Mouse (Mus musculus) liver (tissue): Measurements from ENCODE around the gene Fbxw8.

Experiments
- DNase-seq: peaks from one replicate; pipeline ENCODE4 v3.0.0-alpha.2; 2020; ENCODE audit warnings: mixed read lengths

The Fbxw8 gene

GRCm38 (mm10) chr5:118099870-118100478, 55.3 kb downstream of the Fbxw8 start:
- no peak for DNase-seq

- no peak for DNase-seq
Measured at GRCm38 (mm10) chr5:118099069-118099869, 56.0 kb downstream of the Fbxw8 start.

- no peak for DNase-seq
Measured at GRCm38 (mm10) chr5:118096317-118096716, 58.9 kb downstream of the Fbxw8 start.

GRCm38 (mm10) chr5:118095849-118096248, 59.4 kb downstream of the Fbxw8 start:
- DNase-seq = no peak

GRCm38 (mm10) chr5:118095433-118095832, 59.8 kb downstream of the Fbxw8 start:
- no peak for DNase-seq

GRCm38 (mm10) chr5:118093321-118094035, 61.8 kb downstream of the Fbxw8 start:
- no peak for DNase-seq

- DNase-seq = peak; percentile 57
Measured at GRCm38 (mm10) chr5:118090837-118091236, 64.4 kb downstream of the Fbxw8 start.

GRCm38 (mm10) chr5:118090101-118090500, 65.2 kb downstream of the Fbxw8 start:
- DNase-seq = no peak

- DNase-seq = no peak
Measured at GRCm38 (mm10) chr5:118089102-118089501, 66.2 kb downstream of the Fbxw8 start.

- DNase-seq = no peak
Measured at GRCm38 (mm10) chr5:118086956-118087355, 68.3 kb downstream of the Fbxw8 start.

GRCm38 (mm10) chr5:118085313-118085712, 70.0 kb downstream of the Fbxw8 start:
- no peak for DNase-seq

- DNase-seq = no peak
Measured at GRCm38 (mm10) chr5:118084171-118084727, 71.0 kb downstream of the Fbxw8 start.

GRCm38 (mm10) chr5:118083060-118083638, 72.1 kb downstream of the Fbxw8 start:
- no peak for DNase-seq

GRCm38 (mm10) chr5:118081996-118082395, 73.3 kb downstream of the Fbxw8 start:
- no peak for DNase-seq

- DNase-seq = no peak
Measured at GRCm38 (mm10) chr5:118081374-118081949, 73.8 kb downstream of the Fbxw8 start.

GRCm38 (mm10) chr5:118079839-118080250, 75.4 kb downstream of the Fbxw8 start:
- no peak for DNase-seq

GRCm38 (mm10) chr5:118079354-118079753, 75.9 kb downstream of the Fbxw8 start:
- no peak for DNase-seq

- DNase-seq = no peak
Measured at GRCm38 (mm10) chr5:118078550-118078949, 76.7 kb downstream of the Fbxw8 start.

- no peak for DNase-seq
Measured at GRCm38 (mm10) chr5:118076721-118077592, 78.3 kb downstream of the Fbxw8 start.

- no peak for DNase-seq
Measured at GRCm38 (mm10) chr5:118073213-118073773, 82.0 kb downstream of the Fbxw8 start.

GRCm38 (mm10) chr5:118071766-118072165, 83.5 kb downstream of the Fbxw8 start:
- no peak for DNase-seq
